Mouse (Mus musculus): ENCODE measurements around the gene Samd3. TPM values are rescaled to one million over a fixed set of nuclear protein-coding genes. Genes with fewer than 3 reads are reported as not detected.

The Samd3 gene
- under 1 TPM; 0.12 to 0.32 (median 0.25) TPM for total RNA-seq (2022)

- no peak for DNase-seq
Observed at GRCm38 (mm10) chr10:26229488-26229887, at the start of gene Samd3. TSS of gene Samd3 (plus strand) at chr10:26229707.

- DNase-seq, result no peak
Observed at GRCm38 (mm10) chr10:26185289-26185688, 44.2 kb upstream of the Samd3 start.

GRCm38 (mm10) chr10:26190811-26191210 lies 38.7 kb upstream of the Samd3 start:
- DNase-seq, result no peak

- DNase-seq, result no peak
Observed at GRCm38 (mm10) chr10:26194892-26195291, 34.6 kb upstream of the Samd3 start.

GRCm38 (mm10) chr10:26202708-26203368 lies 26.7 kb upstream of the Samd3 start:
- DNase-seq, result no peak

- no peak for DNase-seq
Observed at GRCm38 (mm10) chr10:26220729-26221128, 8.8 kb upstream of the Samd3 start.

- no peak for DNase-seq
Observed at GRCm38 (mm10) chr10:26226241-26226640, 3.3 kb upstream of the Samd3 start.

- no peak for DNase-seq
Observed at GRCm38 (mm10) chr10:26226734-26227133, 2.8 kb upstream of the Samd3 start.

- no peak for DNase-seq
Observed at GRCm38 (mm10) chr10:26228187-26228586, 1.3 kb upstream of the Samd3 start.

- no peak for DNase-seq
Observed at GRCm38 (mm10) chr10:26232071-26232653, 2.7 kb downstream of the Samd3 start.

- no peak for DNase-seq
Observed at GRCm38 (mm10) chr10:26238559-26238958, 9.1 kb downstream of the Samd3 start.

- DNase-seq, result no peak
Observed at GRCm38 (mm10) chr10:26239090-26239489, 9.6 kb downstream of the Samd3 start.

GRCm38 (mm10) chr10:26243203-26243602 lies 13.7 kb downstream of the Samd3 start:
- no peak for DNase-seq

GRCm38 (mm10) chr10:26244466-26244865 lies 15.0 kb downstream of the Samd3 start:
- no peak for DNase-seq

GRCm38 (mm10) chr10:26249426-26250165 lies 20.1 kb downstream of the Samd3 start:
- DNase-seq, result no peak

- no peak for DNase-seq
Observed at GRCm38 (mm10) chr10:26259908-26260307, 30.4 kb downstream of the Samd3 start.

GRCm38 (mm10) chr10:26263744-26264459 lies 34.4 kb downstream of the Samd3 start:
- no peak for DNase-seq

- peak; percentile 7 for DNase-seq
Observed at GRCm38 (mm10) chr10:26275414-26275813, 45.9 kb downstream of the Samd3 start.

GRCm38 (mm10) chr10:26280009-26280408 lies 50.5 kb downstream of the Samd3 start:
- DNase-seq, result no peak

- no peak for DNase-seq
Observed at GRCm38 (mm10) chr10:26287136-26287535, 57.6 kb downstream of the Samd3 start.

- no peak for DNase-seq
Observed at GRCm38 (mm10) chr10:26297200-26297599, 67.7 kb downstream of the Samd3 start.

- DNase-seq, result no peak
Observed at GRCm38 (mm10) chr10:26297626-26298025, 68.1 kb downstream of the Samd3 start.

- no peak for DNase-seq
Observed at GRCm38 (mm10) chr10:26302336-26302735, 72.8 kb downstream of the Samd3 start.
